Mouse (Mus musculus) ovary, postnatal 14 days (tissue): ENCODE results near the gene 1700025G04Rik.
A peak's percentile ranks its signal among the peaks of the same experiment; 100 is the strongest.

ENCODE experiments used
- DNase-seq: peaks from one replicate; pipeline ENCODE4 v3.0.0; 2022; ENCODE audit warnings: low spot score

1700025G04Rik gene

GRCm38 (mm10) chr1:151899964-151900363 lies 190.0 kb downstream of the 1700025G04Rik start:
- no peak for DNase-seq

- DNase-seq, result no peak
These were observed 194.5 kb downstream of the 1700025G04Rik start for GRCm38 (mm10) chr1:151895406-151895805.

- no peak for DNase-seq
These were observed 195.9 kb downstream of the 1700025G04Rik start for GRCm38 (mm10) chr1:151893976-151894375.

GRCm38 (mm10) chr1:151892008-151892407 lies 197.9 kb downstream of the 1700025G04Rik start:
- no peak for DNase-seq

- no peak for DNase-seq
These were observed 198.7 kb downstream of the 1700025G04Rik start for GRCm38 (mm10) chr1:151891194-151891593.

- no peak for DNase-seq
These were observed 199.8 kb downstream of the 1700025G04Rik start for GRCm38 (mm10) chr1:151890041-151890621.

- no peak for DNase-seq
These were observed 202.3 kb downstream of the 1700025G04Rik start for GRCm38 (mm10) chr1:151887631-151888030.

- no peak for DNase-seq
These were observed 202.8 kb downstream of the 1700025G04Rik start for GRCm38 (mm10) chr1:151887126-151887525.

GRCm38 (mm10) chr1:151886171-151886570 lies 203.8 kb downstream of the 1700025G04Rik start:
- no peak for DNase-seq

GRCm38 (mm10) chr1:151881253-151881652 lies 208.7 kb downstream of the 1700025G04Rik start:
- DNase-seq, result no peak

- DNase-seq, result no peak
These were observed 209.2 kb downstream of the 1700025G04Rik start for GRCm38 (mm10) chr1:151880731-151881130.

GRCm38 (mm10) chr1:151879966-151880365 lies 210.0 kb downstream of the 1700025G04Rik start:
- no peak for DNase-seq

- no peak for DNase-seq
These were observed 210.5 kb downstream of the 1700025G04Rik start for GRCm38 (mm10) chr1:151879308-151879850.

- DNase-seq, result no peak
These were observed 211.5 kb downstream of the 1700025G04Rik start for GRCm38 (mm10) chr1:151878411-151878810.

GRCm38 (mm10) chr1:151872971-151873370 lies 217.0 kb downstream of the 1700025G04Rik start:
- no peak for DNase-seq

- no peak for DNase-seq
These were observed 225.6 kb downstream of the 1700025G04Rik start for GRCm38 (mm10) chr1:151864326-151864725.

- DNase-seq, result peak; percentile 22
These were observed 226.2 kb downstream of the 1700025G04Rik start for GRCm38 (mm10) chr1:151863797-151864147.

GRCm38 (mm10) chr1:151863135-151863796 lies 226.7 kb downstream of the 1700025G04Rik start:
- no peak for DNase-seq

- DNase-seq, result no peak
These were observed 227.8 kb downstream of the 1700025G04Rik start for GRCm38 (mm10) chr1:151862109-151862508.

- DNase-seq, result no peak
These were observed 228.5 kb downstream of the 1700025G04Rik start for GRCm38 (mm10) chr1:151861334-151861995.

GRCm38 (mm10) chr1:151858474-151858873 lies 231.5 kb downstream of the 1700025G04Rik start:
- no peak for DNase-seq

- DNase-seq, result no peak
These were observed 234.4 kb downstream of the 1700025G04Rik start for GRCm38 (mm10) chr1:151855561-151855960.

- no peak for DNase-seq
These were observed 237.9 kb downstream of the 1700025G04Rik start for GRCm38 (mm10) chr1:151851976-151852375.
